Mouse (Mus musculus) embryonic facial prominence, embryonic 13.5 days (tissue): ENCODE data around the gene Rusc2. TPM values are rescaled to one million over a fixed set of nuclear protein-coding genes. Genes with fewer than 3 reads are reported as not detected.

Experiments
- ATAC-seq: fragments of 200-750 bp; cut with Nextera tagmentation; 2 replicates; pipeline ENCODE4 v1.8.0; 2017; ENCODE audit warnings: low read depth; ENCODE audit not compliant: insufficient number of reproducible peaks, insufficient read depth, low FRiP score, low TSS enrichment
- H3K27ac ChIP-seq: fragments of 300-500 bp; sonication (generic); 2 replicates; pipeline ENCODE4 v1.5.1; 2015; ENCODE audit warnings: moderate library complexity, mild to moderate bottlenecking, inconsistent platforms
- H3K27me3 ChIP-seq: fragments of 300-500 bp; sonication (generic); 2 replicates; pipeline ENCODE4 v1.6.1; 2015; ENCODE audit warnings: mild to moderate bottlenecking, inconsistent platforms
- H3K36me3 ChIP-seq: fragments of 300-500 bp; sonication (generic); 2 replicates; pipeline ENCODE4 v1.6.1; 2015; ENCODE audit warnings: mild to moderate bottlenecking, inconsistent platforms
- H3K4me1 ChIP-seq: fragments of 300-500 bp; sonication (generic); 2 replicates; pipeline ENCODE4 v1.6.1; 2015; ENCODE audit warnings: inconsistent platforms
- H3K4me2 ChIP-seq: fragments of 300-500 bp; sonication (generic); 2 replicates; pipeline ENCODE4 v1.6.1; 2015; ENCODE audit warnings: moderate library complexity, mild to moderate bottlenecking, inconsistent platforms
- H3K4me3 ChIP-seq: fragments of 300-500 bp; sonication (generic); 2 replicates; pipeline ENCODE4 v1.5.1; 2015; ENCODE audit warnings: mild to moderate bottlenecking, inconsistent platforms
- H3K9ac ChIP-seq: fragments of 300-500 bp; sonication (generic); 2 replicates; pipeline ENCODE4 v1.6.1; 2015; ENCODE audit warnings: mild to moderate bottlenecking, inconsistent platforms
- H3K9me3 ChIP-seq: fragments of 300-500 bp; sonication (generic); 2 replicates; pipeline ENCODE4 v1.6.1; 2016; ENCODE audit warnings: inconsistent platforms
- WGBS: fragments of 180-500 bp; shearing (Covaris S2); methylation state at CpG from one replicate; pipeline ENCODE4 v1.1.7; 2015; ENCODE audit warnings: mixed read lengths; 5-methylcytosine and 5-hydroxymethylcytosine counted together
- polyA plus RNA-seq: library from polyadenylated mRNA; unstranded; fragments of >200 nt; fragmentation: Nextera tagmentation; extraction: Ambion mirVana; gene quantifications from 2 replicates; pipeline ENCODE4 v1.2.1, GENCODE M21; 2015

Rusc2 gene
- polyA plus RNA-seq, 1 experiment from 2014 or later, result 13.1 TPM

- no peak overlapping the region for H3K9ac ChIP-seq
- ATAC-seq, result no peak
- H3K36me3 ChIP-seq, result no peaks in the 10 kb centered on the region
- H3K27me3 ChIP-seq, result no peaks in the 10 kb centered on the region; the same call in 1 of the 2 replicates
- WGBS, result 89% methylated on average over 5 of the region's 5 CpGs
- H3K4me1 ChIP-seq, result no peaks in the 10 kb centered on the region
- H3K9me3 ChIP-seq, result no peaks in the 10 kb centered on the region
- H3K27ac ChIP-seq, result no peak overlapping the region
- no peak overlapping the region for H3K4me3 ChIP-seq
- no peak overlapping the region for H3K4me2 ChIP-seq
Measured at GRCm38 (mm10) chr4:43367295-43367694, 14.5 kb upstream of the Rusc2 start.

GRCm38 (mm10) chr4:43367787-43368186, 14.0 kb upstream of the Rusc2 start:
- WGBS, result 92% methylated on average over 9 of the region's 9 CpGs
- no peaks in the 10 kb centered on the region for H3K4me1 ChIP-seq
- no peaks in the 10 kb centered on the region for H3K9me3 ChIP-seq
- no peak overlapping the region for H3K4me3 ChIP-seq
- no peak overlapping the region for H3K4me2 ChIP-seq
- no peak overlapping the region for H3K27ac ChIP-seq
- no peak for ATAC-seq
- no peaks in the 10 kb centered on the region for H3K36me3 ChIP-seq
- H3K9ac ChIP-seq, result no peak overlapping the region
- no peaks in the 10 kb centered on the region; the same call in 1 of the 2 replicates for H3K27me3 ChIP-seq

- 56% methylated on average over 11 of the region's 11 CpGs for WGBS
- no peaks in the 10 kb centered on the region; the same call in 1 of the 2 replicates for H3K27me3 ChIP-seq
Measured at GRCm38 (mm10) chr4:43371406-43371805, 10.4 kb upstream of the Rusc2 start.

GRCm38 (mm10) chr4:43372155-43372554, 9.6 kb upstream of the Rusc2 start:
- H3K4me1 ChIP-seq, result no peaks in the 10 kb centered on the region
- no peaks in the 10 kb centered on the region for H3K36me3 ChIP-seq
- no peak overlapping the region for H3K9ac ChIP-seq
- no peak overlapping the region for H3K27ac ChIP-seq
- no peak overlapping the region for H3K4me2 ChIP-seq
- no peaks in the 10 kb centered on the region for H3K9me3 ChIP-seq
- H3K4me3 ChIP-seq, result no peak overlapping the region
- WGBS, result 67% methylated on average over 4 of the region's 4 CpGs
- no peaks in the 10 kb centered on the region; the same call in 1 of the 2 replicates for H3K27me3 ChIP-seq
- ATAC-seq, result no peak

More at GRCm38 (mm10) chr4:43371406-43371805, 10.4 kb upstream of the Rusc2 start:
- no peak for ATAC-seq
- no peak overlapping the region for H3K4me2 ChIP-seq
- no peak overlapping the region for H3K27ac ChIP-seq
- H3K36me3 ChIP-seq, result no peaks in the 10 kb centered on the region
- no peaks in the 10 kb centered on the region for H3K4me1 ChIP-seq
- no peak overlapping the region for H3K9ac ChIP-seq
- no peak overlapping the region for H3K4me3 ChIP-seq
- H3K9me3 ChIP-seq, result no peaks in the 10 kb centered on the region

DNA sequence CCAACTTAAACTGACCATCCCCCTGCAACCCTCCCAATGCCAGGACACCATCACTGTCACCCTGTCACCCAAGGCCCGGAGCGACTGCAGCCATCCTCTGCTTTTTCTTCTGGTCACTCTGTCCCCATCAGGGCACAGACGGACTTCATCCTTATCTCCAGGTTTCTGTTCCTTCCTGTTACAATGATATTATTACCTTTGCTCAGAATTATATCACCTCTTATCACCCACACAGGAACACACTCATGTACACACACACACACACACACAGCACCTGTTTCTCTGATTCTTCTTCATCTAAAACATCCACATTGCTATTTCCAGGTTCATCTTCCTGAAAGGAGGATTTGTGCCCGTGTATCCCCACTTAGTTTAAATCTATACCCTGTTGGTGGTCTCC, 7.5 kb upstream of the Rusc2 start:
- no peaks in the 10 kb centered on the region for H3K36me3 ChIP-seq
- H3K4me2 ChIP-seq, result no peak overlapping the region
- no peak overlapping the region for H3K27ac ChIP-seq
- WGBS, result 84% methylated on average over 4 of the region's 4 CpGs
- H3K4me1 ChIP-seq, result no peaks in the 10 kb centered on the region
- no peaks in the 10 kb centered on the region for H3K9me3 ChIP-seq
- ATAC-seq, result no peak
- no peak overlapping the region for H3K9ac ChIP-seq
- no peaks in the 10 kb centered on the region; the same call in 1 of the 2 replicates for H3K27me3 ChIP-seq
- H3K4me3 ChIP-seq, result no peak overlapping the region

- Histone ChIP-seq H3K9ac (no peak overlapping the region), H3K36me3 (no peaks in the 10 kb centered on the region), H3K4me1 (peaks cover 21% of the 10 kb centered on the region), H3K27me3 (peaks cover 9% of the 10 kb centered on the region), H3K9me3 (no peaks in the 10 kb centered on the region), H3K4me2 (no peak overlapping the region), H3K27ac (no peak overlapping the region), H3K4me3 (no peak overlapping the region)
- no peak for ATAC-seq
- WGBS, result 89% methylated on average over 6 of the region's 6 CpGs
Measured at GRCm38 (mm10) chr4:43379601-43380000, 2.2 kb upstream of the Rusc2 start.

DNA sequence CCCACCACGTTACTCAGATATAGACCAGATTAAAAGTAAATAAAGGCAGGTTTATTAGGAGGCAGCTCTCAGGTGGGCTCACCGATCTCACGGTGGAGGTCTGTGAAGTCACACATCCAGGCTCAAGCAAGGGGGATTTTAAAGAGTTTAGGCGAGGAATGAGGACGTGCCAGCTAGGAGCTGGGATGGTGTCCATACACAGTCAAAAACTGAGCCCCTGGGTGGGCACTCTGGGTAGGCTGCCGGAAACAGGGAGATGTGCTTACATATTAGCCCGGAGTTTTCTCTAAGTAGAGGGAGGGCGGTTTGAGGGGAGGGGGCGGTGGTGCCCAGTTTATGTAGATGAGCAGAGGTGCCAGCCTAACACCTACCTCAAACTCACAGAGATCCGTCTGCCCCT, 828 bp upstream of the Rusc2 start:
- Histone ChIP-seq H3K4me1 (peaks cover 21% of the 10 kb centered on the region), H3K36me3 (no peaks in the 10 kb centered on the region), H3K4me3 (peak overlapping the region; percentile 72), H3K9ac (peak overlapping the region; percentile 84; the same call in 1 of the 2 replicates), H3K9me3 (no peaks in the 10 kb centered on the region), H3K4me2 (peak overlapping the region; percentile 76), H3K27me3 (peaks cover 9% of the 10 kb centered on the region), H3K27ac (no peak overlapping the region)
- WGBS, result 64% methylated on average over 10 of the region's 10 CpGs
- no peak for ATAC-seq

- Histone ChIP-seq H3K9ac (peak overlapping the region; percentile 84), H3K27me3 (peaks cover 9% of the 10 kb centered on the region), H3K9me3 (no peaks in the 10 kb centered on the region), H3K4me2 (peak overlapping the region; percentile 76), H3K4me3 (peak overlapping the region; percentile 72), H3K27ac (peak overlapping the region; percentile 44; the same call in 1 of the 2 replicates), H3K4me1 (peaks cover 21% of the 10 kb centered on the region), H3K36me3 (no peaks in the 10 kb centered on the region)
- 8% methylated on average over 28 of the region's 33 CpGs for WGBS
- peak; percentile 68 for ATAC-seq
Measured at GRCm38 (mm10) chr4:43382155-43383020, 609 bp downstream of the Rusc2 start.

DNA sequence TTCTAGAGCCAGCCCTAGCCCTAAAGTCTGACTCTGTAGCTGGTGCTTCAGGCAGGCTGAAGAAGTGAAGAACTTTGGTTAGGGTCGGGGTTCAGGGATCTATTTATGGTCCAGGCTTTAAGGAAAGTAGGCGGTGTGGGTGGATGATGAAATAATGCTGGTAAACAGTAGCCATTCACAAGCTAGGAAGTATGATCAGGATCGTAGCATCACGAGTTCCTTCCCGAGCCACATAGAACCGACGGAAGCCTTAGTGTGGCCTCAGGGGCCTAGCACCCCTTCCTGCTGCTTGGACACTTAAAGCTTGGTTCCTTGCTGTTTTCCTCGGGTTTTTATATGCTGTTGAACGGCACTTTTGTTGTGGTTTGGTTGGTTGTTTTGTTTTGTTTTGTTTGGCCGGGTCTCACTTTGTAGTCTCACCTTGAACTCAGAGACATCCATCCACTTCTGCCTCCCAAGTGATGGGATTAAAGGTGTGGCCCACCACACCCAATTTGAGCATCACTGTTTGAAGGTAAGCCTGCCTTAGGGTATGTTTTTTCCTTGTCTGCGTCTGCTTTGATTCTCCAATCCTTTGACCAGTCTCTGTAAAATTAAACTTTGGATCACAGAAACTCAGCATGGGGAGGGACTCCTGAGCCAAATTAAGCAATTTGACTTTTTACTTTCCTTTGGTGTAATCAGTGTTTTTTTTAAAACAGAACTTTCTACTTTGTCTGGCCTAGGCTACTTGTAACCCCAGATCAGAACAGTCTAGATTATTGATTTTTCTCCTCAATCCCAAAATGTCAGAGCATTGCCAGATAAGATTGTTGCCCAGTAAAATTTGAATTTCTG, 1.7 kb downstream of the Rusc2 start:
- H3K36me3 ChIP-seq, result 0 out of 2 replicates have a peak, but pooled peaks cover 4% of the 10 kb centered on the region
- H3K4me1 ChIP-seq, result peaks cover 21% of the 10 kb centered on the region
- H3K9ac ChIP-seq, result 0 out of 2 replicates have a peak overlapping the region, but pooled peaks have one; percentile 21
- H3K4me3 ChIP-seq, result no peak overlapping the region
- peak overlapping the region; percentile 76 for H3K4me2 ChIP-seq
- 61% methylated on average over 11 of the region's 11 CpGs for WGBS
- no peak overlapping the region for H3K27ac ChIP-seq
- ATAC-seq, result no peak
- no peaks in the 10 kb centered on the region for H3K9me3 ChIP-seq
- H3K27me3 ChIP-seq, result peaks cover 9% of the 10 kb centered on the region

- no peak for ATAC-seq
- H3K4me2 ChIP-seq, result no peak overlapping the region
- no peak overlapping the region for H3K27ac ChIP-seq
- peaks cover 21% of the 10 kb centered on the region for H3K4me1 ChIP-seq
- H3K9ac ChIP-seq, result no peak overlapping the region
- H3K4me3 ChIP-seq, result no peak overlapping the region
- peaks cover 9% of the 10 kb centered on the region for H3K27me3 ChIP-seq
- no peaks in the 10 kb centered on the region for H3K9me3 ChIP-seq
- WGBS, result 84% methylated on average over 5 of the region's 5 CpGs
- H3K36me3 ChIP-seq, result 0 out of 2 replicates have a peak, but pooled peaks cover 6% of the 10 kb centered on the region
Measured at GRCm38 (mm10) chr4:43384083-43384460, 2.3 kb downstream of the Rusc2 start.

GRCm38 (mm10) chr4:43384541-43384940, 2.8 kb downstream of the Rusc2 start:
- H3K27me3 ChIP-seq, result peaks cover 9% of the 10 kb centered on the region
- no peak overlapping the region for H3K4me2 ChIP-seq
- WGBS, result 86% methylated on average over 3 of the region's 3 CpGs
- no peaks in the 10 kb centered on the region for H3K9me3 ChIP-seq
- H3K4me1 ChIP-seq, result peaks cover 22% of the 10 kb centered on the region
- H3K4me3 ChIP-seq, result no peak overlapping the region
- no peak for ATAC-seq
- H3K36me3 ChIP-seq, result 0 out of 2 replicates have a peak, but pooled peaks cover 6% of the 10 kb centered on the region
- no peak overlapping the region for H3K27ac ChIP-seq
- no peak overlapping the region for H3K9ac ChIP-seq
